Mouse (Mus musculus) layer of hippocampus, adult 9-10 months (tissue): ENCODE data around the gene Sdcbp2.
A peak's percentile ranks its signal among the peaks of the same experiment; 100 is the strongest.

Experiments used
- DNase-seq: peaks from one replicate; pipeline ENCODE4 v3.0.0; 2022; ENCODE audit warnings: low spot score

Sdcbp2 gene

GRCm38 (mm10) chr2:151571873-151572700 is at the start of gene Sdcbp2:
Gene Sdcbp2 (plus strand): TSS chr2:151572622.
- DNase-seq: no peak

GRCm38 (mm10) chr2:151524324-151525041 is 47.9 kb upstream of the Sdcbp2 start:
- no peak for DNase-seq

DNA sequence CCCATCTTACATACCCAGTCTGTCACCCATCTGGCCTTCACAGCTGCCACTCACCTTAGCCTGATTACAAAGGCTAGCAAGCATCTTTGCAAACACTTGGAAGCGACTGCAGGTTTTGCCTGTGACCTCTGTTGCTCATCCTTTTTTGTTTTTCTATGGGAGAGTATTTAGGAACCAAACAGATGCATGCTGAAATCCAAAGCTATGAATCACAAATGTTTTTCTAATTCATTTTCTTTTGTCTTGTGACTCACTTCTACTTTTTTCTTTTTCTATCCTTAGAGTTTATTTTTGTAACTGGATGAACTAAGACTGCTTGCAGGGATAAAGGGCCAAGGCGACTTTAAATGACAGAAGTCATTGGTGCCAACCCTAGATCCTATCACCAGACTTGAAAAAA is 46.9 kb upstream of the Sdcbp2 start:
- no peak for DNase-seq

GRCm38 (mm10) chr2:151528066-151528465 is 44.4 kb upstream of the Sdcbp2 start:
- no peak for DNase-seq

DNA sequence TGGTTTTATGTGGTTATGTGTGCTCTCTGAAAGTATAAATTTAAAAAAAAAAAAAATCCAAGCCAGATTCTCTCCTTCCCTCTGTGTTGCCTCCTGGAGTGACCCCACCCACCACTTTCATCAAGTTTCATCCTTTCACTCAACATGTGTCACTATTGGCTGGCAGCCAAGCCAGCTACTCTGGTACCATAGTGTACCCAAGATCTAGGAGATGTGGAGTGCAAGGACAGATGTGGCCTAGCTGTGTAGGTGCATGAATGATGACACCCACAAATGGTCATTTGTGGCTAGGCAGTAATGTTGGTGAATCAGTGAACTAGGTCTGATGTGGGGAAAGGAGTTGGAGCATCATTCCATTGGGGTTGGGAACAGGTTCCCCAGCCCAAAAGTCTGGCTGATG is 43.3 kb upstream of the Sdcbp2 start:
- no peak for DNase-seq

- DNase-seq: no peak
These were observed 41.8 kb upstream of the Sdcbp2 start for GRCm38 (mm10) chr2:151530378-151531230.

- DNase-seq: no peak
These were observed 38.8 kb upstream of the Sdcbp2 start for GRCm38 (mm10) chr2:151533632-151534031.

- DNase-seq: no peak
These were observed 36.3 kb upstream of the Sdcbp2 start for GRCm38 (mm10) chr2:151535961-151536617.

DNA sequence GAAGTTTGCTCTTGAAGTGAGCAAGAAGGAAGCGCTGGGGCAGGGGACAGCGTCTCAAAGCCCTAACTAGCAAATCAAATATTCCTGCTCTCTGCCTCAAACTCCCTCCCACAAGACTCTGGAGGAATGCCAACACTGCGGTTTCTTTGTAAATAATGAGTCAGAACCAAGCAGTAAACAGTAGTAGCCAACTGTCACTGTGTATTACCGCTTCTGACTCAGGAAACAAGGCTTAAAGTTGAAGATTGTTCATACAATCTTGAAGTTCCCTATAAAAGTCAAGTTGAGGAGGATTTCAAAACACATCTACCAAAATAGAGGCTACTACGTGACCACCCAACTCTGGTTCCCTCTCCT is 35.8 kb upstream of the Sdcbp2 start:
- no peak for DNase-seq

GRCm38 (mm10) chr2:151538646-151539045 is 33.8 kb upstream of the Sdcbp2 start:
- no peak for DNase-seq

DNA sequence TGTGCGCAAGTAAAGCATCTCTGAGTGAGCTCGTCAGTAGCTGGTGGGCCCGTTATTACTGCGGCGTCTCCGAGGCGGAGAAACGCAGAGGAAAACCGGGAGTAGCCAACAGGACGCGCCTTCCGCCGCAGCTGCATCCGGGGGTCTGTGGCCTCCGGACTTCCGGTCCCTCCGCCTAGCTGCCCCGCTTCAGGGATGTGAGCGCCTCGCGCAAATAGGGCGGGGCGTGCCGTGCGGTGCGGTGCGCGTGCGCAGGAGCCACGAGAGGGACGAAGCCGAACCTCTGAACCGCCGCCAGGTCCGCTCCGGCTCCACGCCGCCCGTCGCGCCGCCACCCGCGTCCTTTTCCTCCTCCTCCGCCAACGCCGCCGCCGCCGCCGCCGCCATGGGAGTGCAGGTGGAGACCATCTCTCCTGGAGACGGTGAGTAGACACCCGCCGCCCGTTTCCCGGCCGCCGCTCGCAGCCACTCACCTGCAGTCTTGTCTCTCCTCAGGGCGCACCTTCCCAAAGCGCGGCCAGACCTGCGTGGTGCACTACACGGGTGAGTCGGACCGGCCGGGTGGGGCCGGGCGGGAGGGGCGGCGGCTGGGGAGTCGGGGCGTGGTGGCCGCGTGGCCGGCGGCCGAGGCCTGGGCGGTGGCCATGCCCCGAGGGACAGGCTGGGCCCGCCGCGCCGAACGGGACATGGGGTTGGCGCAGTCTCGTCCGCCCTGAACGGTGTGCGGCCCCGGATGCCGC is 29.9 kb upstream of the Sdcbp2 start, which contains the start of gene Fkbp1a:
Fkbp1a (plus strand) TSS at position 161 of the 740 bp plus-strand sequence.
- peak; percentile 80 for DNase-seq

GRCm38 (mm10) chr2:151543063-151543895 is 29.1 kb upstream of the Sdcbp2 start:
- no peak for DNase-seq

- DNase-seq: no peak
These were observed 27.7 kb upstream of the Sdcbp2 start for GRCm38 (mm10) chr2:151544673-151545072.

DNA sequence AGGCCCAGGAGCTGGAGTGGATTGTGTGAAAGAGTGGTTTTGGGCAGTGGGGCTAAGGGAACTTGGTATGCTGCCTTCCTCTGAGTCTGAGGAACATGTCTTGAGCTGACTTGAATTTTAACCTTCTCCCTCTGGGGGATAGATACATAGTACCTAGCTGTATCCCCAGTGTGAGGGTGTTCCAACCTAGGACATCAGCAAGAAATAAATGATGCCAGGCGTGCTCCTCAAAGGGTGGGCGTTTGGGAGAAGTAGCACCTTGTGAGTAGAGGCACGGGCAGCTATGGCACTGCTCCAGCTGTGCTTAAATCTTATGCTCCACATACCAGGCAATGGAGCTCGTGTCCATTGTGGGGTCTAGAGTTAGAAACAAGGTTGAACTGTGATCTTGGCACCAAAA is 25.9 kb upstream of the Sdcbp2 start:
- no peak for DNase-seq

DNA sequence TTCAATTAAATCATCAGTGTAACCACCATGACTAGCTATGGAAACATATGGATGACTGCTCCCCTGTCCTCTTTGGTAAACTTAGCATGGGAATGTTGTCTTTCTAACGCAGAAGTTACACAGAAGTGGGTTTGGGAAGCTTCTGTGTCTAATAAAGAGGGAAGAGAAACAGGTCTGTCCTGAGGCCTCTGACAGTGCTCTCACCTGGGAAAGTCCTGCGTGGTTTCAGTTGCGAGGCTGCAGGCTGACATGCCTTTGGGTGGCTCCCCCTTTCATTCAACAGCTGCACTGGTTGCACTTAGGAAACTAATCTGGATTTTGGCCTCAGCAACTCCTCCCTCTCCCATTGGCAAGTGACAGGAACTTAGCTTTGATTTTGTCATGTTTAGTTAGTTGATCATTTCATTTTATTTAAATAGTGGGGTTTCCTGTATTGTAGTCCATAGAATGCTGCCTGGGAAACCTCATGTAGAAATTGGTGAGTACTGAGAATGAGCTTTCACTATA is 22.8 kb upstream of the Sdcbp2 start:
- no peak for DNase-seq

- no peak for DNase-seq
These were observed 9.2 kb upstream of the Sdcbp2 start for GRCm38 (mm10) chr2:151562930-151563921.

- DNase-seq: no peak
These were observed 8.4 kb upstream of the Sdcbp2 start for GRCm38 (mm10) chr2:151564006-151564405.

DNA sequence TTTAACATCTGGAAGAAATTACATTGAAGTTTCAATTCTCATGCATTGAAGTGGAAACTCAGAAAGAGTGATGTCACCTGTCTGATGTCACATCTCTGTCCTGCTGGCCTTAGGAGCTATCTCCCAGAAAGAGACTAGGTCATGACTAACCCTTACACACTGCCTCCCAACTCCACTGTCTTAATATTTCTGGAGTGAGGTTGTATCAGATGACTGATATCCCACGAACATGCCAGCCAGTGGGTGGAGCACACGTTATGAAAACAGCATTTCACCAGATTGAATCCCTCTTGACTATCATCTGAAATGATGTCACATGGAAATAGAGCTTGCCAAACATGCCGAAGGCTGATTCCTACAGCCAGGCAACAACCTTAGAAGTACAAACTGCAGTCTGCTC is 7.4 kb upstream of the Sdcbp2 start:
- DNase-seq: no peak

- no peak for DNase-seq
These were observed 5.6 kb upstream of the Sdcbp2 start for GRCm38 (mm10) chr2:151566856-151567255.
